Comparison of ENCODE assay signal across 10 mouse cellular contexts in genomic region chr11:35124489-35125107, GRCm38 (mm10). TPM values are rescaled to one million over a fixed set of nuclear protein-coding genes. Genes with fewer than 3 reads are reported as not detected.
A peak's percentile ranks its signal among the peaks of the same experiment; 100 is the strongest.
DNase-seq lines count a peak whose midpoint lies in the region; ATAC-seq and TF ChIP-seq lines count a peak whose summit lies in the region.
"Had no signal": no experiment of that assay in that cellular context is flagged by ENCODE, and none has a peak within 500 bp of the region (broad histone marks: within the 10 kb centered on the region; RNA-seq: fewer than 3 reads in every experiment).

No protein-coding gene starts in this region.

- no peak for ATAC-seq in embryonic facial prominence, embryonic 12.5 days (ENCODE audit: insufficient number of reproducible peaks, insufficient read depth, low FRiP score, low TSS enrichment)
- ATAC-seq in limb, embryonic 14.5 days (ENCODE audit: low FRiP score, low read depth), result no peak
- ATAC-seq in liver, embryonic 12.5 days, result no peak

- H3K4me1 ChIP-seq in cortical plate, adult 2 months (ENCODE audit: control insufficient read depth, insufficient read depth, low read length), result no peaks in the 10 kb centered on the region; the same call in none of the 2 replicates
- peaks cover 50% of the 10 kb centered on the region for H3K4me1 ChIP-seq in embryonic facial prominence, embryonic 12.5 days
- H3K4me1 ChIP-seq in limb, embryonic 14.5 days (ENCODE audit: control insufficient read depth, insufficient read depth, low read length), result peaks cover 38% of the 10 kb centered on the region
- no peaks in the 10 kb centered on the region for H3K4me1 ChIP-seq in liver, embryonic 12.5 days

- H3K4me2 ChIP-seq in embryonic facial prominence, embryonic 12.5 days (replicated peaks), result peak overlapping the region; percentile 90
- peak overlapping the region; percentile 74 for H3K4me2 ChIP-seq in limb, embryonic 14.5 days (replicated peaks; ENCODE audit: low read depth, low read length, severe bottlenecking)
- no peak overlapping the region for H3K4me2 ChIP-seq in liver, embryonic 12.5 days

- TF ChIP-seq CTCF in cortical plate, adult 2 months (IDR thresholded peaks at IDR 0.05; ENCODE audit: extremely low read depth, insufficient read depth, low read length), result no peak

- 46% methylated on average over 17 of the region's 17 CpGs for WGBS in embryonic facial prominence, embryonic 12.5 days
- WGBS in limb, embryonic 14.5 days, result 39% methylated on average over 14 of the region's 17 CpGs
- WGBS in liver, embryonic 12.5 days (ENCODE audit: insufficient replicate concordance), result 66% methylated on average over 17 of the region's 17 CpGs

- no peak for TF ChIP-seq POLR2A in cortical plate, adult 2 months (IDR thresholded peaks at IDR 0.05; ENCODE audit: extremely low read depth, insufficient read depth, low read length)
- TF ChIP-seq POLR2A in limb, embryonic 14.5 days (IDR thresholded peaks at IDR 0.05; ENCODE audit: borderline replicate concordance, extremely low read depth, insufficient read depth, insufficient read length), result no peak

- H3K4me3 ChIP-seq in cortical plate, adult 2 months (ENCODE audit: insufficient read depth, low read length), result 0 out of 2 replicates have a peak overlapping the region, but pooled peaks have one; percentile 9
- H3K4me3 ChIP-seq in embryonic facial prominence, embryonic 12.5 days, result no peak overlapping the region
- H3K4me3 ChIP-seq in limb, embryonic 14.5 days (replicated peaks; ENCODE audit: low read length), result peak overlapping the region; percentile 6
- no peak overlapping the region for H3K4me3 ChIP-seq in liver, embryonic 12.5 days

- no peaks in the 10 kb centered on the region for H3K36me3 ChIP-seq in embryonic facial prominence, embryonic 12.5 days
- H3K36me3 ChIP-seq in limb, embryonic 14.5 days (ENCODE audit: control insufficient read depth, insufficient read depth, low read length), result no peaks in the 10 kb centered on the region
- no peaks in the 10 kb centered on the region for H3K36me3 ChIP-seq in liver, embryonic 12.5 days

- peaks cover 16% of the 10 kb centered on the region for H3K27me3 ChIP-seq in embryonic facial prominence, embryonic 12.5 days
- H3K27me3 ChIP-seq in limb, embryonic 14.5 days (ENCODE audit: control insufficient read depth, insufficient read depth, low read length), result no peaks in the 10 kb centered on the region
- peaks cover 48% of the 10 kb centered on the region for H3K27me3 ChIP-seq in liver, embryonic 12.5 days (replicated peaks)

- H3K9ac ChIP-seq in embryonic facial prominence, embryonic 12.5 days, result no peak overlapping the region
- peak overlapping the region; percentile 26; the same call in 1 of the 2 replicates for H3K9ac ChIP-seq in limb, embryonic 14.5 days (ENCODE audit: low read depth, low read length, severe bottlenecking)
- H3K9ac ChIP-seq in liver, embryonic 12.5 days, result no peak overlapping the region

- peak; percentile 7 for DNase-seq in kidney, adult 18-20 months
- no peak for DNase-seq in kidney, adult 8-10 months
- DNase-seq in limb, embryonic 14.5 days (ENCODE audit: low spot score), result no peak
- DNase-seq in ovary, postnatal 10 days (ENCODE audit: low spot score), result no peak
- DNase-seq: cerebellum, adult 8-10 months; gastrocnemius, postnatal 36 days; thymus, postnatal 4 days had no signal

- H3K27ac ChIP-seq in cortical plate, adult 2 months (ENCODE audit: insufficient read depth, low read length), result no peak overlapping the region
- H3K27ac ChIP-seq in embryonic facial prominence, embryonic 12.5 days, result peak overlapping the region; percentile 69
- no peak overlapping the region for H3K27ac ChIP-seq in limb, embryonic 14.5 days (replicated peaks; ENCODE audit: low read depth, low read length)
- H3K27ac ChIP-seq in liver, embryonic 12.5 days, result no peak overlapping the region

- H3K9me3 ChIP-seq in embryonic facial prominence, embryonic 12.5 days, result no peaks in the 10 kb centered on the region
- H3K9me3 ChIP-seq in limb, embryonic 14.5 days (ENCODE audit: control insufficient read depth, low read length), result no peaks in the 10 kb centered on the region
- no peaks in the 10 kb centered on the region for H3K9me3 ChIP-seq in liver, embryonic 12.5 days (replicated peaks)

RNA-seq across cellular contexts. Expression of gene Slit3, which starts 3.6 kb away (rescaled TPM):
- 15.8 and 16.8 TPM in 2 replicates for polyA plus RNA-seq in cortical plate, adult 2 months (2012; rRNA removed)
- polyA plus RNA-seq in embryonic facial prominence, embryonic 12.5 days (2016; fragmentation: Nextera tagmentation; extraction: Ambion mirVana), result 33.5 and 34.2 TPM in 2 replicates
- polyA plus RNA-seq in limb, embryonic 14.5 days (2012; rRNA removed), result 32.9 and 41.2 TPM in 2 replicates
- 33.0 and 36.8 TPM in 2 replicates for polyA plus RNA-seq in limb, embryonic 14.5 days (2014; fragmentation: Nextera tagmentation; extraction: Ambion mirVana)
- polyA plus RNA-seq in liver, embryonic 12.5 days (2016; fragmentation: Nextera tagmentation; extraction: Ambion mirVana), result 1.1 and 1.6 TPM in 2 replicates

Comparison
In these comparisons a context has a peak if more than half of its experiments do, and no peak if none do; other contexts are left out.
1. H3K4me3 ChIP-seq: peak in cortical plate, adult 2 months (single experiment) and limb, embryonic 14.5 days (single experiment); none in embryonic facial prominence, embryonic 12.5 days (single experiment) and liver, embryonic 12.5 days (single experiment).